Mouse (Mus musculus) liver, adult 2 months (tissue): ENCODE measurements at regions not wholly inside any gene's neighbourhood (a gene's known extent, or its start where the extent isn't known, plus 50 kb on each side); places are given as distances from the start of the nearest gene placed in this dataset.

Source experiments
- CTCF ChIP-seq: fragments of 200-500 bp; IDR thresholded peaks from 2 replicates; pipeline ENCODE4 v1.5.1; 2011; ENCODE audit warnings: low read depth, low read length, control low read depth
- POLR2A ChIP-seq: fragments of 200-500 bp; IDR thresholded peaks from 2 replicates; pipeline ENCODE4 v1.6.1; 2011; ENCODE audit warnings: low read length, control low read depth; ENCODE audit not compliant: insufficient read depth; ENCODE audit errors: extremely low read depth

DNA sequence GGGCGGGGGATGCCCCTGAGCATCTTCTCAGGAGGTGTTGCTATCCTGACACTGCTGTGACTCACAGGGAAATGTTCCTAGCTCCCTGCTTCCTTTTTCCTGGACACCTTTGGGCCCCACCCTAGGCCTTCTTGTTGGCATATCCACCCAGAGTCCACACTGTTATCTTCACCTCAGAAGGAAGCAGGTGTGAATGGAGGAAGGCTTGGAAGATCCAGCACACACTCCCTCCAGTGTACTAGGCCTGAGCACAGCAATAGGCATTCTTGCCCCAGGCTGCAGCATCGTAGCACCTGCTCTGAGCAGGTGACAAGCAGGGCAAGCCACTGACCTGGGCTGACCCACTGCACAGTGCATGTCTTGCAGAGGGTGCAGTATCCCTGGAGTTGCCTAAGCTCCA lies 172.6 kb upstream of the Klf3 start:
- TF ChIP-seq CTCF (no peak), POLR2A (no peak)
